Mouse (Mus musculus): ENCODE measurements around the gene 4930438A08Rik.
A peak's percentile ranks its signal among the peaks of the same experiment; 100 is the strongest.

The 4930438A08Rik gene

GRCm38 (mm10) chr11:58326781-58327180 is 52.2 kb downstream of the 4930438A08Rik start:
- DNase-seq, result no peak

- no peak for DNase-seq
Measured at GRCm38 (mm10) chr11:58329906-58330275, 55.3 kb downstream of the 4930438A08Rik start.

GRCm38 (mm10) chr11:58330276-58331148 is 55.9 kb downstream of the 4930438A08Rik start, which contains the start of the genes Zfp672 and Sh3bp5l:
TSS of gene Zfp672 (minus strand) at chr11:58330339.
TSS of gene Sh3bp5l (plus strand) at chr11:58330724.
- peak; percentile 88 for DNase-seq

- DNase-seq, result no peak
Measured at GRCm38 (mm10) chr11:58331149-58331495, 56.5 kb downstream of the 4930438A08Rik start.

- no peak for DNase-seq
Measured at GRCm38 (mm10) chr11:58331546-58331945, 56.9 kb downstream of the 4930438A08Rik start.

GRCm38 (mm10) chr11:58334746-58335145 is 60.1 kb downstream of the 4930438A08Rik start:
- DNase-seq, result no peak
